ENCODE assay signal across 19 mouse cellular contexts in the genomic region with DNA sequence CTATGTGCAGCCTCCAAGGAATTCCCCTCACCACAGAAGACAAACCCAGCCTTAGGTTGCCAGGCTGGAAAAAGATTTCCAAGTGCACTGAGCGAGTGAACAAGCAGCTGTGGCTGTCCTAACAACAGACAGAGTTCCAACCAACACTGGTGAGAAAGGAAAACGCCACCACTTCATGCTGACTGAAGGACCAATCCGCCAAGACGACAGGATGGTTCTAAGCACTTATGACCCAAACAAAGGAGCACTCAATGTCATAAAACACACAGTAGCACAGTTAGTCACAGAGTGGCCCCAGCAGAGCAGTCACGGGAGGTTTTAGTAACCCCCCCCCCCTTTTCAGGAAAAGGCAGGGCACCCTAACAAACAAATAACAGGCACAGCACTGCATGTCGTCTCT.
"Had no signal": no experiment of that assay in that cellular context is flagged by ENCODE, and none has a peak within 500 bp of the region (broad histone marks: within the 10 kb centered on the region; RNA-seq: fewer than 3 reads in every experiment).

No protein-coding gene starts in this region.

- H3K9me3 ChIP-seq: liver, embryonic 12.5 days; midbrain, embryonic 10.5 days; midbrain, embryonic 12.5 days; neural tube, embryonic 13.5 days; neural tube, embryonic 15.5 days had no signal

- H3K4me2 ChIP-seq: liver, embryonic 12.5 days; lung, embryonic 14.5 days; midbrain, embryonic 12.5 days; neural tube, embryonic 13.5 days; neural tube, embryonic 15.5 days had no signal

- H3K36me3 ChIP-seq: midbrain, embryonic 10.5 days; midbrain, embryonic 12.5 days; neural tube, embryonic 13.5 days; neural tube, embryonic 15.5 days had no signal

- ATAC-seq: liver, embryonic 12.5 days; midbrain, embryonic 16.5 days had no signal

- H3K4me1 ChIP-seq: liver, embryonic 12.5 days; midbrain, embryonic 12.5 days; neural tube, embryonic 13.5 days; neural tube, embryonic 15.5 days had no signal

- H3K27ac ChIP-seq: liver, embryonic 12.5 days; liver, embryonic 14.5 days; midbrain, embryonic 10.5 days; midbrain, embryonic 12.5 days; neural tube, embryonic 13.5 days; neural tube, embryonic 15.5 days had no signal

- H3K9ac ChIP-seq: liver, embryonic 12.5 days; liver, embryonic 14.5 days; lung, embryonic 14.5 days; midbrain, embryonic 12.5 days; neural tube, embryonic 13.5 days; neural tube, embryonic 15.5 days had no signal

- DNase-seq: lung, embryonic 14.5 days; lung, postnatal 14 days; midbrain, embryonic 14.5 days; retina, postnatal 1 day; right cerebral cortex, adult 18-20 months; right cerebral cortex, postnatal 25 days; right cerebral cortex, postnatal 4 days; spleen, adult 18-20 months; thymus, adult 18-20 months; thymus, postnatal 14 days; thymus, postnatal 36 days had no signal

- H3K27me3 ChIP-seq: liver, embryonic 12.5 days; midbrain, embryonic 12.5 days; neural tube, embryonic 13.5 days; neural tube, embryonic 15.5 days had no signal

- H3K4me3 ChIP-seq: liver, embryonic 12.5 days; midbrain, embryonic 10.5 days; midbrain, embryonic 12.5 days; myocyte; neural tube, embryonic 13.5 days; neural tube, embryonic 15.5 days had no signal
